Mouse (Mus musculus) stomach, embryonic 15.5 days (tissue): ENCODE data around the gene Vmn1r14. TPM values are rescaled to one million over a fixed set of nuclear protein-coding genes. Genes with fewer than 3 reads are reported as not detected.
"Not testable (repeated sequence)": the region's sequence is repeated elsewhere in the genome, so short reads cannot be mapped to it uniquely, and the experiment has no call there.

ENCODE experiments used
- ATAC-seq: fragments of 200-750 bp; cut with Nextera tagmentation; 2 replicates; pipeline ENCODE4 v1.8.0; 2017; ENCODE audit warnings: low read depth, moderate number of reproducible peaks, moderate TSS enrichment; ENCODE audit not compliant: insufficient read depth, low FRiP score
- H3K27ac ChIP-seq: fragments of 300-500 bp; sonication (generic); 2 replicates; pipeline ENCODE4 v1.5.1; 2015; ENCODE audit warnings: mild to moderate bottlenecking, inconsistent platforms
- H3K27me3 ChIP-seq: fragments of 300-500 bp; sonication (generic); replicated peaks from 2 replicates; pipeline ENCODE4 v1.6.1; 2015; ENCODE audit warnings: inconsistent platforms
- H3K36me3 ChIP-seq: fragments of 300-500 bp; sonication (generic); 2 replicates; pipeline ENCODE4 v1.6.1; 2015; ENCODE audit warnings: inconsistent platforms
- H3K4me1 ChIP-seq: fragments of 300-500 bp; sonication (generic); 2 replicates; pipeline ENCODE4 v1.6.1; 2015; ENCODE audit warnings: inconsistent platforms
- H3K4me2 ChIP-seq: fragments of 300-500 bp; sonication (generic); 2 replicates; pipeline ENCODE4 v1.6.1; 2015; ENCODE audit warnings: mild to moderate bottlenecking, inconsistent platforms
- H3K4me3 ChIP-seq: fragments of 300-500 bp; sonication (generic); replicated peaks from 2 replicates; pipeline ENCODE4 v1.5.1; 2015; ENCODE audit warnings: inconsistent platforms
- H3K9ac ChIP-seq: fragments of 300-500 bp; sonication (generic); 2 replicates; pipeline ENCODE4 v1.6.1; 2015; ENCODE audit warnings: inconsistent platforms
- H3K9me3 ChIP-seq: fragments of 300-500 bp; sonication (generic); 2 replicates; pipeline ENCODE4 v1.6.1; 2016; ENCODE audit warnings: inconsistent platforms
- WGBS: fragments of 180-500 bp; shearing (Covaris S2); methylation state at CpG from one replicate; pipeline ENCODE4 v1.1.7; 2015; 5-methylcytosine and 5-hydroxymethylcytosine counted together
- polyA plus RNA-seq: library from polyadenylated mRNA; unstranded; fragments of >200 nt; fragmentation: Nextera tagmentation; extraction: Ambion mirVana; gene quantifications from 2 replicates; pipeline ENCODE4 v1.2.1, GENCODE M21; 2015

Gene Vmn1r14
- not detected in 2 replicates for polyA plus RNA-seq

DNA sequence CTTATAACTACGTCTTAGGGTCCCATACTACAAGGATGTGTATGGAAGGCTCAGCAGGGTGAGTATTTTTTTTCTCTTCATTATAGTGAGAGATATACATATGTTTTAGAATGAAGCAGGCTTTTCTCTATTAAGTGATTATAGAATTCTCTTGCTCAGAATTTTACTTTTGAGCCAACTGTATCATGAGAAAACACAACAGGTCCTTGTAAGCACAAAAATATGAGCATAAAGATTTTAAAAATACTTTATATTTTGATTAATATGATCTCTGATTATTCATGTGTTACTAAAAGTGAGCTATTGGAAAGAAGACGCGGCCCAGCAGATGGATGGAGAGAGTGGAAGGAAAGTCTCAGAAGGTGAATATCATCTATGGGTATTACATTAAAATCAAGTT lies at the start of gene Vmn1r14:
TSS of gene Vmn1r14 (plus strand) at position 301 of the 400 bp plus-strand sequence.
- H3K4me1 ChIP-seq, result no peaks in the 10 kb centered on the region
- WGBS, result 82% methylated on average over 3 of the region's 3 CpGs

GRCm38 (mm10) chr6:57190016-57190415 lies 41.5 kb upstream of the Vmn1r14 start:
- ATAC-seq, H3K4me3 ChIP-seq, H3K4me2 ChIP-seq, H3K27ac ChIP-seq, H3K36me3 ChIP-seq, H3K27me3 ChIP-seq, H3K9ac ChIP-seq, H3K9me3 ChIP-seq, H3K4me1 ChIP-seq: not testable (repeated sequence)
- WGBS, result 59% methylated on average over 3 of the region's 3 CpGs

More for the DNA sequence above, at the start of gene Vmn1r14:
- Histone ChIP-seq H3K9me3 (no peaks in the 10 kb centered on the region), H3K27me3 (no peaks in the 10 kb centered on the region), H3K9ac (no peak within 1 kb of the TSS), H3K4me2 (no peak within 1 kb of the TSS), H3K27ac (no peak within 1 kb of the TSS), H3K4me3 (no peak within 1 kb of the TSS), H3K36me3 (no peaks in the 10 kb centered on the region)
- ATAC-seq, result no peak

DNA sequence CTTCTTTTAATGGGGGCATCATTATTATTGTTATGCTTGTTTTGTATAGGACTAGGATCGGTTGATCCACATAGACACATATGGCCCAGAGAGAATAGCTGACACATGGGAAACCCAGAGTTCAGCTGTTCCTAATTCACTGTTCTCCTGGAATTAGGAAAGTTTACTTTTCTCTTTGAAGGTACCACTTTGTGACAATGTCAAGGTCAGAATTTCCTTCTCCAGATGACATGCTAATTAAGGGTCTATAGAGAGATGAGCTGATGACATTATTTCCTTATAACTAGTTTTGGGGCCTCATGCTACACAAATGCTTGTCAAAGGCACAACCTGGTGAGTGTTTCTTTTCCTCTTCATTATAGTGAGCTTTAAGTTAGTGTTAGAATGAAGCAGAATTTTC lies 28.5 kb upstream of the Vmn1r14 start, which contains the start of gene Vmn1r13:
TSS of gene Vmn1r13 (plus strand) at position 301 of the 400 bp plus-strand sequence.
- not testable (repeated sequence) for H3K9ac ChIP-seq, H3K9me3 ChIP-seq, H3K36me3 ChIP-seq, H3K27me3 ChIP-seq, H3K4me3 ChIP-seq, H3K4me2 ChIP-seq, H3K27ac ChIP-seq, ATAC-seq, H3K4me1 ChIP-seq
- WGBS, result 81% methylated on average over 1 of the region's 1 CpGs

GRCm38 (mm10) chr6:57257652-57258051 lies 26.2 kb downstream of the Vmn1r14 start, which contains the start of gene Vmn1r15:
Gene Vmn1r15 (plus strand): TSS chr6:57257952.
- Histone ChIP-seq H3K27ac (no peak within 1 kb of the TSS), H3K27me3 (no peaks in the 10 kb centered on the region), H3K4me1 (no peaks in the 10 kb centered on the region), H3K9me3 (no peaks in the 10 kb centered on the region), H3K36me3 (no peaks in the 10 kb centered on the region), H3K4me2 (no peak within 1 kb of the TSS), H3K9ac (no peak within 1 kb of the TSS), H3K4me3 (no peak within 1 kb of the TSS)
- ATAC-seq, result no peak
- 61% methylated on average over 1 of the region's 1 CpGs for WGBS

DNA sequence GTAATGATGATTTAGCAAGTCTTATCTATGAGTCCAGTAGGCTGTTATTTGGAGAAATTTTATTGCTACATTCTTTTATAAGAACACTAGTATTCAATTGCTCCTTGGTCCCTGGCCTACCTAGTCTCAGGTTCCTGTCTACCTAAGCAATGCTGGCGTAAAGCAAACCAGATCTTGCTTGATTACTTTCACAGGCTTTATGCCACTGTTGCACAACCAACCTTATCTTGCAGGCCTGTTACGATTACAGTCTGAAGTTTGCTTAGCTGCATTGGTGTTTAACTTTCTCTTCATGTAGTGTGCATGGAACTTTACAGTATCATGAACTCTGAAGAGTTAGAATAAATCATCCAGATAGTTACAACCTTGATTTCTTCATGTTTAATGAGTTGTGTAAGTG lies 29.5 kb downstream of the Vmn1r14 start:
- Histone ChIP-seq H3K27ac (no peak overlapping the region), H3K9me3 (no peaks in the 10 kb centered on the region), H3K9ac (no peak overlapping the region), H3K36me3 (no peaks in the 10 kb centered on the region), H3K4me3 (no peak overlapping the region), H3K4me2 (no peak overlapping the region), H3K4me1 (no peaks in the 10 kb centered on the region), H3K27me3 (no peaks in the 10 kb centered on the region)
- WGBS, result 64% methylated on average over 2 of the region's 2 CpGs
- ATAC-seq, result peak; percentile 50; the same call in 1 of the 2 replicates

DNA sequence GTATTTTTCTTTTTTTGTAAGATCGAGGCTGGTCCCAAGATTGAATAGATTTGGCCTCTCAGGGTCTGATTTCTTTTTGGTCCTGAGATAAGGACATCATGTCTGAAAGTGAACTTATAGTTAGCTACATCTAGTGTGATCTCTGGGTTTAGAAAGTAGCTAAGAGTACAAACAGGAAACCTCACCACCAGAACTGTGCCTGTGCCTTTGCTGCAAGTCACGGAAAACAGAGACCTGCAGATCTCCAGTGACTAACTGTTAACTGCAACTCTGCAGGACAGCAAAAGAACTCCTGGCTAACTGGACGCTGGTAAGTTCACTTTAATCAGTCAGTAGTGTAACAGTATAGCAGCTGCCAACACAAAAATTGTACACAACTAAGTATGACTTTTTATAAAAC lies 40.4 kb downstream of the Vmn1r14 start:
- Histone ChIP-seq H3K36me3 (no peaks in the 10 kb centered on the region), H3K27me3 (no peaks in the 10 kb centered on the region), H3K27ac (no peak overlapping the region), H3K4me2 (no peak overlapping the region), H3K9ac (no peak overlapping the region), H3K4me1 (no peaks in the 10 kb centered on the region), H3K4me3 (no peak overlapping the region), H3K9me3 (no peaks in the 10 kb centered on the region)
- WGBS, result 65% methylated on average over 3 of the region's 3 CpGs
- ATAC-seq, result no peak

- Histone ChIP-seq H3K4me2 (no peak overlapping the region), H3K27ac (no peak overlapping the region), H3K4me1 (no peaks in the 10 kb centered on the region), H3K36me3 (no peaks in the 10 kb centered on the region), H3K9me3 (no peaks in the 10 kb centered on the region), H3K4me3 (no peak overlapping the region), H3K27me3 (no peaks in the 10 kb centered on the region), H3K9ac (no peak overlapping the region)
- no peak for ATAC-seq
Measured at GRCm38 (mm10) chr6:57272517-57272916, 41.0 kb downstream of the Vmn1r14 start.

DNA sequence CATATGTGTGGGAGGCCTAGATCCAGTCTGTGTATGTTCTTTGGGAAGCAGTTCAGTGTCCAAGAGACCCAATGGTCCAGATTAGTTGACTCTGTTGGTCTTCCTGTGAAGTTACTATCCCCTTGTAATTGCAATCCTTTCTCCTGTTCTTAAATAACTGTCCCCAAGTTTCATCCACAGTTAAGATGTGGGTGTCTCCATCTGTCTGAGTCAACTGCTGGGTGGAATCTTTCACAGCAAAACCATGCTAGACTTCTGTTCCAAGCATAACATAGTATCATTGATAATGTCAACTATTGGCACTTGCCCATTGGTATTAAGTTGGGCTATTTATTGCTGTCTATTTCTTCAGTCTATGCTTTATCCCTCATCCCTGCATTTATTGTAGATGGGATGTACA lies 47.5 kb downstream of the Vmn1r14 start:
- H3K27me3 ChIP-seq, result no peaks in the 10 kb centered on the region
- H3K27ac ChIP-seq, result no peak overlapping the region
- no peak for ATAC-seq
- H3K4me3 ChIP-seq, result no peak overlapping the region
- H3K9ac ChIP-seq, result no peak overlapping the region
- no peaks in the 10 kb centered on the region for H3K9me3 ChIP-seq
- no peak overlapping the region for H3K4me2 ChIP-seq
- H3K36me3 ChIP-seq, result no peaks in the 10 kb centered on the region
- H3K4me1 ChIP-seq, result no peaks in the 10 kb centered on the region

Other genes starting within 250 kb of the Vmn1r14 start
- gene Vmn1r6, start 234.4 kb upstream of the Vmn1r14 start, polyA plus RNA-seq, result not detected in 2 replicates
- gene Vmn1r7, start 206.4 kb upstream of the Vmn1r14 start, polyA plus RNA-seq, result not detected in 2 replicates
- not detected in 2 replicates for gene Vmn1r8, start 199.4 kb upstream of the Vmn1r14 start, polyA plus RNA-seq
- gene Vmn1r9, start 164.9 kb upstream of the Vmn1r14 start, polyA plus RNA-seq, result not detected in 2 replicates
- not detected in 2 replicates for gene Vmn1r10, start 122.2 kb upstream of the Vmn1r14 start, polyA plus RNA-seq
- not detected in 2 replicates for gene Vmn1r11, start 98.2 kb upstream of the Vmn1r14 start, polyA plus RNA-seq
- gene Vmn1r12, start 74.8 kb upstream of the Vmn1r14 start, polyA plus RNA-seq, result not detected in 2 replicates
- gene Vmn1r13, start 28.4 kb upstream of the Vmn1r14 start, polyA plus RNA-seq, result not detected in 2 replicates
- not detected in 2 replicates for gene Vmn1r15, start 26.3 kb downstream of the Vmn1r14 start, polyA plus RNA-seq
- not detected in 2 replicates for gene Vmn1r16, start 97.8 kb downstream of the Vmn1r14 start, polyA plus RNA-seq
- gene Vmn1r17, start 132.0 kb downstream of the Vmn1r14 start, polyA plus RNA-seq, result not detected in 2 replicates
- not detected in 2 replicates for gene Vmn1r18, start 164.1 kb downstream of the Vmn1r14 start, polyA plus RNA-seq
- gene Vmn1r19, start 172.1 kb downstream of the Vmn1r14 start, polyA plus RNA-seq, result not detected in 2 replicates
- not detected in 2 replicates for gene Vmn1r20, start 197.2 kb downstream of the Vmn1r14 start, polyA plus RNA-seq